ENCODE assay signal across 32 mouse cellular contexts in the genomic region with DNA sequence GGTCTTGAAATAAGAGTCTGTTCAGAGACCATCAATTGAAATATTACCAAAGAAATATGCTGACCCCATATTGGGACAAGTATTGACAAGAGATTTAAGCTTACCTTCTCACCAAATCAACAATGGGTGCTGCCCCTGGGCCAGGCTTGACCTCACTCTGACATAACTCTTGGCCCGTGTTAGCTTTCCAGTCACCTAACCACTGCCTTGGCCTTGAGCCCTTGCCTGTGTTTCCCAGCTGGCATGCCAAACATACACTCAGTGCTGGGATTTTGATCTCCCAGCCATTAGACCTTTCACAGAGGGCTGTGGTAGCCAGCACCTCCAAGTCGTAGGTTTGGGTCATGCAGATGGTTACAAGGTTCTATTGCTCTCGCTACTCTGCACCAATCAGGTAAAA.
A peak's percentile ranks its signal among the peaks of the same experiment; 100 is the strongest.
DNase-seq lines count a peak whose midpoint lies in the region; ATAC-seq and TF ChIP-seq lines count a peak whose summit lies in the region.
"Had no signal": no experiment of that assay in that cellular context is flagged by ENCODE, and none has a peak within 500 bp of the region (broad histone marks: within the 10 kb centered on the region; RNA-seq: fewer than 3 reads in every experiment).

No protein-coding gene starts in this region.

- H3K27me3 ChIP-seq in liver, adult 2 months (ENCODE audit: control insufficient read depth, insufficient read depth, low read length), result no peaks in the 10 kb centered on the region
- no peaks in the 10 kb centered on the region for H3K27me3 ChIP-seq in intestine, embryonic 15.5 days (replicated peaks)
- H3K27me3 ChIP-seq: embryonic facial prominence, embryonic 15.5 days; heart, embryonic 15.5 days; hindbrain, embryonic 15.5 days; limb, embryonic 15.5 days; liver, embryonic 15.5 days; Patski had no signal

- peak; percentile 85 for DNase-seq in heart, adult 11 months
- no peak for DNase-seq in heart, postnatal 4 days
- peak; percentile 40 for DNase-seq in liver, adult 2 months (ENCODE audit: extremely low read depth, low read depth, low spot score)
- DNase-seq in liver (no peak), adipocyte (ENCODE audit: low spot score) (peak; percentile 57)
- no peak for DNase-seq in right cerebral cortex, postnatal 14 days
- DNase-seq: cerebellum, adult 2 months; cerebellum, postnatal 14 days; gastrocnemius, postnatal 14 days; kidney, adult 18-20 months; kidney, postnatal 4 days; layer of hippocampus, adult 9-11 months; lung, embryonic 14.5 days; lung, postnatal 14 days; spleen, adult 18-20 months; thymus, postnatal 14 days had no signal

- no peak for TF ChIP-seq CTCF in liver, adult 2 months (IDR thresholded peaks at IDR 0.05; ENCODE audit: low read depth, low read length)

- no peaks in the 10 kb centered on the region for H3K36me3 ChIP-seq in liver, adult 2 months (ENCODE audit: control insufficient read depth, insufficient read depth, low read length)
- no peaks in the 10 kb centered on the region for H3K36me3 ChIP-seq in intestine, embryonic 15.5 days
- H3K36me3 ChIP-seq: embryonic facial prominence, embryonic 15.5 days; G1E; heart, embryonic 15.5 days; hindbrain, embryonic 15.5 days; limb, embryonic 10.5 days; limb, embryonic 15.5 days; liver, embryonic 15.5 days had no signal

- no peak for TF ChIP-seq POLR2A in liver, adult 2 months (IDR thresholded peaks at IDR 0.05; ENCODE audit: extremely low read depth, insufficient read depth, low read length)

- no peaks in the 10 kb centered on the region for H3K4me1 ChIP-seq in liver, adult 2 months (ENCODE audit: control insufficient read depth, insufficient read depth, low read length)
- H3K4me1 ChIP-seq in intestine, embryonic 15.5 days (replicated peaks), result peaks cover 15% of the 10 kb centered on the region
- H3K4me1 ChIP-seq: liver, embryonic 15.5 days had no signal

- H3K9ac ChIP-seq in liver, adult 2 months (ENCODE audit: low read depth, low read length), result no peak overlapping the region
- H3K9ac ChIP-seq in intestine, embryonic 15.5 days, result no peak overlapping the region
- H3K9ac ChIP-seq: embryonic facial prominence, embryonic 15.5 days; heart, embryonic 15.5 days; hindbrain, embryonic 15.5 days; limb, embryonic 15.5 days; liver, embryonic 15.5 days; lung, embryonic 14.5 days had no signal

- 77% methylated on average over 3 of the region's 3 CpGs for WGBS in liver, adult 2 months
- 92% methylated on average over 3 of the region's 3 CpGs for WGBS in intestine, embryonic 15.5 days

- no peak overlapping the region for H3K27ac ChIP-seq in liver, adult 2 months (replicated peaks; ENCODE audit: insufficient read depth, low read depth, low read length)
- H3K27ac ChIP-seq in intestine, embryonic 15.5 days, result no peak overlapping the region
- H3K27ac ChIP-seq: embryonic facial prominence, embryonic 10.5 days; embryonic facial prominence, embryonic 15.5 days; heart, embryonic 15.5 days; hindbrain, embryonic 10.5 days; hindbrain, embryonic 15.5 days; kidney, postnatal 0 days; limb, embryonic 10.5 days; limb, embryonic 15.5 days; liver, embryonic 15.5 days had no signal

- H3K9me3 ChIP-seq in intestine, embryonic 15.5 days, result no peaks in the 10 kb centered on the region
- H3K9me3 ChIP-seq: embryonic facial prominence, embryonic 10.5 days; embryonic facial prominence, embryonic 15.5 days; G1E; heart, embryonic 15.5 days; hindbrain, embryonic 10.5 days; hindbrain, embryonic 15.5 days; limb, embryonic 10.5 days; limb, embryonic 15.5 days; liver, embryonic 15.5 days had no signal

- H3K4me2 ChIP-seq in intestine, embryonic 15.5 days (replicated peaks), result no peak overlapping the region
- H3K4me2 ChIP-seq: embryonic facial prominence, embryonic 15.5 days; heart, embryonic 15.5 days; hindbrain, embryonic 15.5 days; limb, embryonic 15.5 days; liver, embryonic 15.5 days; lung, embryonic 14.5 days; midbrain, embryonic 11.5 days had no signal

- H3K79me2 ChIP-seq in liver, adult 2 months (ENCODE audit: control insufficient read depth, insufficient read depth, low read length), result no peaks in the 10 kb centered on the region

- no peak overlapping the region for H3K4me3 ChIP-seq in liver, adult 2 months (ENCODE audit: insufficient read depth, low read depth, low read length)
- H3K4me3 ChIP-seq in intestine, embryonic 15.5 days (replicated peaks), result no peak overlapping the region
- H3K4me3 ChIP-seq: embryonic facial prominence, embryonic 10.5 days; embryonic facial prominence, embryonic 15.5 days; heart, embryonic 15.5 days; hindbrain, embryonic 10.5 days; hindbrain, embryonic 15.5 days; limb, embryonic 10.5 days; limb, embryonic 15.5 days; liver, embryonic 15.5 days had no signal

- no peak for ATAC-seq in intestine, embryonic 15.5 days
- ATAC-seq: forebrain, embryonic 14.5 days; inflammation-experienced regulatory T-cells, adult 6 months; midbrain, embryonic 16.5 days; Patski had no signal

Comparison
In these comparisons a context has a peak if more than half of its experiments do, and no peak if none do; other contexts are left out.
1. DNase-seq: peak in heart, adult 11 months (single experiment), liver, adult 2 months (single experiment) and adipocyte (single experiment); none in heart, postnatal 4 days (single experiment), liver (single experiment) and right cerebral cortex, postnatal 14 days (single experiment).